Comparison of ENCODE assay signal across 12 mouse cellular contexts in genomic region chr1:157417414-157417813, GRCm38 (mm10). TPM values are rescaled to one million over a fixed set of nuclear protein-coding genes. Genes with fewer than 3 reads are reported as not detected.
DNase-seq lines count a peak whose midpoint lies in the region; ATAC-seq and TF ChIP-seq lines count a peak whose summit lies in the region.
"Had no signal": no experiment of that assay in that cellular context is flagged by ENCODE, and none has a peak within 500 bp of the region (broad histone marks: within the 10 kb centered on the region; RNA-seq: fewer than 3 reads in every experiment).

No protein-coding gene starts in this region.

- H3K4me2 ChIP-seq in heart, embryonic 12.5 days = no peak overlapping the region; the same call in 1 of the 2 replicates
- no peak overlapping the region for H3K4me2 ChIP-seq in limb, embryonic 12.5 days

- no peaks in the 10 kb centered on the region for H3K27me3 ChIP-seq in heart, embryonic 12.5 days (replicated peaks)
- H3K27me3 ChIP-seq in embryonic facial prominence, embryonic 10.5 days (replicated peaks; ENCODE audit: low read depth, poor library complexity, severe bottlenecking) = no peaks in the 10 kb centered on the region
- H3K27me3 ChIP-seq in limb, embryonic 12.5 days = no peaks in the 10 kb centered on the region
- H3K27me3 ChIP-seq: CH12.LX had no signal

- intact Hi-C loops in heart, postnatal 25 days (cut with DNase I) = no loop called here
- intact Hi-C loops in left cerebral cortex, adult 2 months (cut with DNase I) = no loop called here

- peaks cover 25% of the 10 kb centered on the region for H3K4me1 ChIP-seq in heart, embryonic 12.5 days (replicated peaks)
- H3K4me1 ChIP-seq in embryonic facial prominence, embryonic 10.5 days = peaks cover 17% of the 10 kb centered on the region
- H3K4me1 ChIP-seq in limb, embryonic 12.5 days (replicated peaks) = no peaks in the 10 kb centered on the region

- H3K36me3 ChIP-seq in heart, embryonic 12.5 days = peaks cover 12% of the 10 kb centered on the region
- peaks cover 18% of the 10 kb centered on the region for H3K36me3 ChIP-seq in embryonic facial prominence, embryonic 10.5 days (replicated peaks)
- H3K36me3 ChIP-seq in limb, embryonic 12.5 days = peaks cover 9% of the 10 kb centered on the region; the same call in 1 of the 2 replicates

- H3K9me3 ChIP-seq in heart, embryonic 12.5 days (replicated peaks) = no peaks in the 10 kb centered on the region
- no peaks in the 10 kb centered on the region for H3K9me3 ChIP-seq in embryonic facial prominence, embryonic 10.5 days
- no peaks in the 10 kb centered on the region for H3K9me3 ChIP-seq in limb, embryonic 12.5 days

- H3K9ac ChIP-seq in heart, embryonic 12.5 days = no peak overlapping the region
- H3K9ac ChIP-seq in limb, embryonic 12.5 days (replicated peaks) = no peak overlapping the region

- peak overlapping the region; percentile 46; the same call in 1 of the 2 replicates for H3K27ac ChIP-seq in heart, embryonic 12.5 days (ENCODE audit: poor library complexity, severe bottlenecking)
- H3K27ac ChIP-seq in left cerebral cortex, adult 2 months = peak overlapping the region; percentile 58
- H3K27ac ChIP-seq in embryonic facial prominence, embryonic 10.5 days (replicated peaks) = peak overlapping the region; percentile 57; the same call in 1 of the 2 replicates
- H3K27ac ChIP-seq in limb, embryonic 12.5 days = peak overlapping the region; percentile 35
- H3K27ac ChIP-seq: hindbrain, postnatal 0 days had no signal

- H3K4me3 ChIP-seq in heart, embryonic 12.5 days = no peak overlapping the region
- H3K4me3 ChIP-seq in left cerebral cortex, adult 2 months = no peak overlapping the region
- no peak overlapping the region for H3K4me3 ChIP-seq in embryonic facial prominence, embryonic 10.5 days
- no peak overlapping the region for H3K4me3 ChIP-seq in limb, embryonic 12.5 days (replicated peaks)

- 8% methylated on average over 3 of the region's 3 CpGs for WGBS in heart, embryonic 12.5 days
- WGBS in embryonic facial prominence, embryonic 10.5 days = 51% methylated on average over 3 of the region's 3 CpGs
- WGBS in limb, embryonic 12.5 days = 57% methylated on average over 3 of the region's 3 CpGs

- no peak for ATAC-seq in heart, embryonic 12.5 days (ENCODE audit: insufficient number of reproducible peaks, low FRiP score)
- ATAC-seq in limb, embryonic 12.5 days (ENCODE audit: insufficient number of reproducible peaks, insufficient read depth, low FRiP score, low TSS enrichment, low read depth) = no peak
- ATAC-seq: hindbrain, postnatal 0 days had no signal

- DNase-seq in heart, postnatal 25 days (ENCODE audit: low spot score) = no peak
- DNase-seq in left cerebral cortex, adult 2 months (ENCODE audit: extremely low spot score in 1 of 2, low spot score in 2 of 2) = no peak
- DNase-seq in left cerebral cortex, adult 11 months (ENCODE audit: low spot score) = no peak
- DNase-seq in embryonic facial prominence, embryonic 10.5 days (ENCODE audit: low spot score) = no peak
- no peak for DNase-seq in spleen, postnatal 14 days (ENCODE audit: low spot score in 2 of 2)
- no peak for DNase-seq in adrenal gland, postnatal 36 days
- DNase-seq: cerebellum, adult 8-10 months; gastrocnemius, postnatal 10 days had no signal

- TF ChIP-seq CTCF in left cerebral cortex, adult 2 months (IDR thresholded peaks at IDR 0.05) = no peak

RNA-seq across cellular contexts. Expression of gene Rasal2, which starts 5.0 kb away (rescaled TPM):
- 20.4 and 21.9 TPM in 2 replicates for polyA plus RNA-seq in heart, embryonic 12.5 days (2016; fragmentation: Nextera tagmentation; extraction: Ambion mirVana)
- total RNA-seq in heart, postnatal 25 days (2021) = 10 to 100 TPM; 21.6 to 34.8 TPM
- total RNA-seq in left cerebral cortex, adult 2 months (2021) = 10 to 100 TPM; 87.6 to 90.9 TPM
- 8.0 and 9.0 TPM in 2 replicates for polyA plus RNA-seq in embryonic facial prominence, embryonic 10.5 days (2016; fragmentation: Nextera tagmentation; extraction: Ambion mirVana)
- 10.1 and 11.6 TPM in 2 replicates for polyA plus RNA-seq in limb, embryonic 12.5 days (2016; fragmentation: Nextera tagmentation; extraction: Ambion mirVana)
- total RNA-seq in adrenal gland, postnatal 36 days (2021) = 10 to 100 TPM; 13.3 to 16.9 TPM

RNA-seq across cellular contexts. Expression of gene Cryzl2, which starts 41.0 kb away (rescaled TPM):
- polyA plus RNA-seq in heart, embryonic 12.5 days (2016; fragmentation: Nextera tagmentation; extraction: Ambion mirVana) = 28.4 and 29.7 TPM in 2 replicates
- total RNA-seq in heart, postnatal 25 days (2021) = 10 to 100 TPM in 1 of 2 experiments, 1 to 10 TPM in 1; 8.4 to 10.3 TPM
- 1 to 10 TPM; 3.7 to 5.0 TPM for total RNA-seq in left cerebral cortex, adult 2 months (2021)
- 5.4 and 8.1 TPM in 2 replicates for polyA plus RNA-seq in embryonic facial prominence, embryonic 10.5 days (2016; fragmentation: Nextera tagmentation; extraction: Ambion mirVana)
- 7.9 and 8.2 TPM in 2 replicates for polyA plus RNA-seq in limb, embryonic 12.5 days (2016; fragmentation: Nextera tagmentation; extraction: Ambion mirVana)
- total RNA-seq in adrenal gland, postnatal 36 days (2021) = 10 to 100 TPM; 42.6 to 60.1 TPM
